Mouse (Mus musculus) heart, embryonic 15.5 days (tissue): ENCODE measurements at regions not wholly inside any gene's neighbourhood (a gene's known extent, or its start where the extent isn't known, plus 50 kb on each side); places are given as distances from the start of the nearest gene placed in this dataset.

Experiments used
- ATAC-seq: fragments of 200-750 bp; cut with Nextera tagmentation; replicated peaks from 2 replicates; pipeline ENCODE4 v1.8.0; 2017; ENCODE audit warnings: low read depth, moderate TSS enrichment; ENCODE audit not compliant: insufficient number of reproducible peaks, insufficient read depth, low FRiP score
- H3K27ac ChIP-seq: fragments of 300-500 bp; sonication (generic); 2 replicates; pipeline ENCODE4 v1.5.1; 2015; ENCODE audit warnings: mild to moderate bottlenecking, inconsistent platforms
- H3K27me3 ChIP-seq: fragments of 300-500 bp; sonication (generic); 2 replicates; pipeline ENCODE4 v1.6.1; 2015; ENCODE audit warnings: inconsistent platforms
- H3K36me3 ChIP-seq: fragments of 300-500 bp; sonication (generic); 2 replicates; pipeline ENCODE4 v1.6.1; 2015; ENCODE audit warnings: mild to moderate bottlenecking, inconsistent platforms
- H3K4me1 ChIP-seq: fragments of 300-500 bp; sonication (generic); replicated peaks from 2 replicates; pipeline ENCODE4 v1.6.1; 2015; ENCODE audit warnings: inconsistent platforms
- H3K4me2 ChIP-seq: fragments of 300-500 bp; sonication (generic); 2 replicates; pipeline ENCODE4 v1.6.1; 2015; ENCODE audit warnings: inconsistent platforms, mild to moderate bottlenecking, moderate library complexity
- H3K4me3 ChIP-seq: fragments of 300-500 bp; sonication (generic); 2 replicates; pipeline ENCODE4 v1.5.1; 2015; ENCODE audit warnings: mild to moderate bottlenecking, inconsistent platforms
- H3K9ac ChIP-seq: fragments of 300-500 bp; sonication (generic); 2 replicates; pipeline ENCODE4 v1.6.1; 2015; ENCODE audit warnings: mild to moderate bottlenecking, inconsistent platforms
- H3K9me3 ChIP-seq: fragments of 300-500 bp; sonication (generic); replicated peaks from 2 replicates; pipeline ENCODE4 v1.6.1; 2016; ENCODE audit warnings: inconsistent platforms
- WGBS: fragments of 180-500 bp; shearing (Covaris S2); methylation state at CpG from one replicate; pipeline ENCODE4 v1.1.7; 2015; ENCODE audit warnings: mixed read lengths; 5-methylcytosine and 5-hydroxymethylcytosine counted together

DNA sequence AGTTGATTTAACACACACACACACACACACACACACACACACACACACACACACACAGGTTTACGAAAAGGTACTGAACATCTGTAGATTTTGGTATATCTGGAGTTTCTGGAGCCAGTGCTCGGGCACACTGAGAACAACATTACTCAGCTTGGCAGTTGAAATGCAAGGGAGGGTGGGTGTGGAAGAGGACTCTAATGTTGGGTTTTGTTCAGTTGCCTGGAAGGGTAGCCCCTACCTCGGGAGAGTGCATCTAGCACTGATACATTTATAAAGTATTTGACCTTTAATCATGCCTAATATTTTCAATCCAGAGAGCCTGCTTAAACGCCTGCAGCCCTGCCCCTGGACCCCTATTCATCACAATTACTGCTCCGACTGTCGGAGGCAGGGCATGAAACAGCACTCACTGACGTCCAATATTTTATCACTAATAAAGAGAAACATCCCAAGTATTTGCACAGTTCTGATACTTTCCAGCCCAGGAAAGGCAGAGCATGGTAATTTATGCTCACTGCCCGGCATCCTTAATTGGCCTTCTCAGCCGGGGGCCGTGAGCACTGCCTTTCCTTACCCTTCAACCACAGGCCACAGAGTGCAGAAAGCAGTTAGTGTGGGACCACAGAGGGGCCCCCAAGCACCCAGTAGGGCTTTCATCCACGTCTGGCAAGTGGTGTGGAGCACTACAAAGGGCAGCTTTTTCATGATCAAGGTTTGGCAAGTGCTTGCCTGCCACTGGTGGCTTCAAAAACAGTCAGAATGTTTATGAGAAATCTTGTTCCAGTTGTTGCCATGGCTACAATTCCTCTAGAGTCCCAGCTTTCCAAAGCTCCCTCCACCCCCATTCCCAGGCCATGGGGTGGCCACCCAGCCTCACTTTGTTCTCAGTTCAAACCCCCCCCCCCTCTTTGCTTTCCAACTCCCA, 76.3 kb upstream of the Pkdcc start:
- no peaks in the 10 kb centered on the region for H3K36me3 ChIP-seq
- H3K27me3 ChIP-seq: no peaks in the 10 kb centered on the region
- no peak overlapping the region for H3K4me3 ChIP-seq
- 0 out of 2 replicates have a peak, but pooled peaks cover 2% of the 10 kb centered on the region for H3K4me1 ChIP-seq
- H3K27ac ChIP-seq: no peak overlapping the region
- no peaks in the 10 kb centered on the region for H3K9me3 ChIP-seq
- no peak overlapping the region for H3K9ac ChIP-seq
- no peak; the same call in 1 of the 2 replicates for ATAC-seq
- no peak overlapping the region for H3K4me2 ChIP-seq
- WGBS: 56% methylated on average over 11 of the region's 11 CpGs

GRCm38 (mm10) chr17:83148371-83148929, 66.6 kb upstream of the Pkdcc start:
- H3K9me3 ChIP-seq: no peaks in the 10 kb centered on the region
- peak overlapping the region; percentile 47; the same call in 1 of the 2 replicates for H3K27ac ChIP-seq
- no peak overlapping the region for H3K4me3 ChIP-seq
- H3K27me3 ChIP-seq: no peaks in the 10 kb centered on the region
- H3K36me3 ChIP-seq: no peaks in the 10 kb centered on the region
- H3K4me1 ChIP-seq: peaks cover 4% of the 10 kb centered on the region; the same call in 1 of the 2 replicates
- ATAC-seq: no peak
- no peak overlapping the region for H3K4me2 ChIP-seq
- H3K9ac ChIP-seq: no peak overlapping the region
- 63% methylated on average over 15 of the region's 15 CpGs for WGBS

- Histone ChIP-seq H3K4me3 (no peak overlapping the region), H3K4me1 (peaks cover 4% of the 10 kb centered on the region; the same call in 1 of the 2 replicates), H3K27me3 (no peaks in the 10 kb centered on the region), H3K27ac (no peak overlapping the region), H3K9ac (no peak overlapping the region), H3K36me3 (no peaks in the 10 kb centered on the region), H3K4me2 (no peak overlapping the region), H3K9me3 (no peaks in the 10 kb centered on the region)
- ATAC-seq: no peak
- WGBS: 78% methylated on average over 6 of the region's 6 CpGs
Observed at GRCm38 (mm10) chr17:83149336-83149735, 65.8 kb upstream of the Pkdcc start.

DNA sequence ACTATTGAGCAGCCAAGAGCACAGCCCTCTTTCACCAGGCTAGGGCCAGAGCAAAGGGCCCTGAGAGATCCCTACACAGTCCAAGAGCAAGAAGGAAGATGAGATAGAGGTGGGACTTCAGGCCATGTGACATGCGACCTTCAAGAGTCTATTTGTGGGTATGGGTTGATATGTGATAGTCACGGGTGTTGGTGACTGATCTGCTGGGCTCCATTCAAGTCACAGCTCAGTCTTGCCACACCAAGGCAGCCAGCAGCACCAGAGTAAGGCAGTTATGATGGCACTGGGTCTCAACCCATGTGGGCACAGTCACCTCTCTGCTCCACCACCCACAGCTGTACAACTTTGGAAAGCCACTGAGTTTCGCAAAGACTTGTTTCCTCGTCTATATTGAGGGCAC, 60.0 kb upstream of the Pkdcc start:
- Histone ChIP-seq H3K27me3 (no peaks in the 10 kb centered on the region), H3K9ac (no peak overlapping the region), H3K36me3 (no peaks in the 10 kb centered on the region), H3K4me2 (no peak overlapping the region), H3K27ac (no peak overlapping the region), H3K4me3 (no peak overlapping the region), H3K4me1 (peaks cover 11% of the 10 kb centered on the region), H3K9me3 (no peaks in the 10 kb centered on the region)
- no peak for ATAC-seq
- 77% methylated on average over 4 of the region's 4 CpGs for WGBS

GRCm38 (mm10) chr17:83156682-83157081, 58.4 kb upstream of the Pkdcc start:
- no peaks in the 10 kb centered on the region for H3K27me3 ChIP-seq
- no peak overlapping the region for H3K9ac ChIP-seq
- H3K4me3 ChIP-seq: no peak overlapping the region
- H3K4me2 ChIP-seq: no peak overlapping the region
- no peaks in the 10 kb centered on the region for H3K9me3 ChIP-seq
- H3K27ac ChIP-seq: no peak overlapping the region
- ATAC-seq: no peak
- peaks cover 11% of the 10 kb centered on the region for H3K4me1 ChIP-seq
- H3K36me3 ChIP-seq: no peaks in the 10 kb centered on the region
- 33% methylated on average over 8 of the region's 8 CpGs for WGBS

- no peak overlapping the region for H3K4me2 ChIP-seq
- 82% methylated on average over 6 of the region's 6 CpGs for WGBS
- no peak for ATAC-seq
- H3K27ac ChIP-seq: no peak overlapping the region
- H3K9me3 ChIP-seq: no peaks in the 10 kb centered on the region
- H3K9ac ChIP-seq: no peak overlapping the region
- no peaks in the 10 kb centered on the region for H3K36me3 ChIP-seq
- no peak overlapping the region for H3K4me3 ChIP-seq
- H3K4me1 ChIP-seq: peaks cover 11% of the 10 kb centered on the region
- no peaks in the 10 kb centered on the region for H3K27me3 ChIP-seq
Observed at GRCm38 (mm10) chr17:83158053-83158452, 57.0 kb upstream of the Pkdcc start.

GRCm38 (mm10) chr17:83158652-83159051, 56.4 kb upstream of the Pkdcc start:
- ATAC-seq: no peak
- no peaks in the 10 kb centered on the region for H3K9me3 ChIP-seq
- 89% methylated on average over 10 of the region's 10 CpGs for WGBS
- peaks cover 11% of the 10 kb centered on the region for H3K4me1 ChIP-seq
- H3K27ac ChIP-seq: no peak overlapping the region
- no peaks in the 10 kb centered on the region for H3K36me3 ChIP-seq
- H3K4me2 ChIP-seq: no peak overlapping the region
- H3K27me3 ChIP-seq: no peaks in the 10 kb centered on the region
- H3K9ac ChIP-seq: no peak overlapping the region
- no peak overlapping the region for H3K4me3 ChIP-seq

GRCm38 (mm10) chr17:83159634-83160033, 55.5 kb upstream of the Pkdcc start:
- WGBS: 74% methylated on average over 4 of the region's 4 CpGs

DNA sequence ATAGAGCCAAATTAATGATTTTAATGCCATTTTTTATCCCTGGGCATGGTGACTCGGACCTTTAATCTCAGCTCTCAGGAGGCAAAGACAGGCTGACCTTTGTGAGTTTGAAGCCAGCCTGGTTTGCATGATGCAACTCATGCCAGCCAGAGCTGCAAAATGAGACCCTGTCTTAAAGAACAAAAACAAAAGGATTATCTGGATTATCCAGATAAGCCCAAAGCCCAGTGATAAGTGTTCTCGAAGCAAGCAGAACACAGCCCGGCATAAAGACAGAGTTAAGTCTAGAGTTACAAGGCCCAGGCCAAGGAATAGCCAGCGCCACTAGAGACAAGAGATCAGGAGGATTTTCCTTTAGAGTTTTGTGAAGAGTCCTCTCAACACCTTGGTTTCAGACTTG, 54.8 kb upstream of the Pkdcc start:
- H3K4me2 ChIP-seq: no peak overlapping the region
- no peaks in the 10 kb centered on the region for H3K27me3 ChIP-seq
- ATAC-seq: no peak
- H3K9me3 ChIP-seq: no peaks in the 10 kb centered on the region
- no peaks in the 10 kb centered on the region for H3K36me3 ChIP-seq
- no peak overlapping the region for H3K27ac ChIP-seq
- H3K4me1 ChIP-seq: peaks cover 13% of the 10 kb centered on the region
- 48% methylated on average over 4 of the region's 4 CpGs for WGBS
- no peak overlapping the region for H3K4me3 ChIP-seq
- no peak overlapping the region for H3K9ac ChIP-seq

More at GRCm38 (mm10) chr17:83159634-83160033, 55.5 kb upstream of the Pkdcc start:
- Histone ChIP-seq H3K9me3 (no peaks in the 10 kb centered on the region), H3K27ac (no peak overlapping the region), H3K9ac (no peak overlapping the region), H3K4me3 (no peak overlapping the region), H3K4me1 (peaks cover 11% of the 10 kb centered on the region), H3K36me3 (no peaks in the 10 kb centered on the region), H3K4me2 (no peak overlapping the region), H3K27me3 (no peaks in the 10 kb centered on the region)
- no peak for ATAC-seq

- H3K27ac ChIP-seq: no peak overlapping the region
- H3K36me3 ChIP-seq: no peaks in the 10 kb centered on the region
- H3K9me3 ChIP-seq: no peaks in the 10 kb centered on the region
- H3K4me2 ChIP-seq: no peak overlapping the region
- no peak for ATAC-seq
- H3K9ac ChIP-seq: no peak overlapping the region
- WGBS: 54% methylated on average over 2 of the region's 2 CpGs
- peaks cover 13% of the 10 kb centered on the region for H3K4me1 ChIP-seq
- H3K27me3 ChIP-seq: no peaks in the 10 kb centered on the region
- no peak overlapping the region for H3K4me3 ChIP-seq
Observed at GRCm38 (mm10) chr17:83161731-83162130, 53.4 kb upstream of the Pkdcc start.

- peaks cover 14% of the 10 kb centered on the region for H3K4me1 ChIP-seq
- no peak overlapping the region for H3K4me3 ChIP-seq
- no peaks in the 10 kb centered on the region for H3K27me3 ChIP-seq
- H3K4me2 ChIP-seq: no peak overlapping the region
- H3K9ac ChIP-seq: no peak overlapping the region
- H3K9me3 ChIP-seq: no peaks in the 10 kb centered on the region
- no peak overlapping the region for H3K27ac ChIP-seq
- ATAC-seq: no peak
- WGBS: 59% methylated on average over 9 of the region's 9 CpGs
- H3K36me3 ChIP-seq: no peaks in the 10 kb centered on the region
Observed at GRCm38 (mm10) chr17:83163952-83164560, 51.0 kb upstream of the Pkdcc start.
